Mouse (Mus musculus) erythroblast, adult 5-6 weeks (primary cell): ENCODE results near the gene Gm49358. TPM values are rescaled to one million over a fixed set of nuclear protein-coding genes. Genes with fewer than 3 reads are reported as not detected.

Experiments
- ATAC-seq: replicated peaks from 2 replicates; pipeline ENCODE4 v1.8.0; 2016; ENCODE audit warnings: moderate number of reproducible peaks, mild to moderate bottlenecking, moderate TSS enrichment, inconsistent platforms; ENCODE audit not compliant: poor library complexity, low FRiP score, severe bottlenecking
- total RNA-seq, 2 experiments: library from RNA; stranded (forward) in 1 of 2; stranded (reverse) in 1 of 2; fragments of 150-400 nt in 1 of 2; fragments of 200-764, 138-1000 nt in 1 of 2; gene quantifications; 2 replicates each; pipeline versions ENCODE4 v1.2.3 to v1.2.4; 2015 to 2017; ENCODE audit warnings: low replicate concordance in 2 of 2

Gene Gm49358
- total RNA-seq, 2 experiments from 2014 or later, result 1.2 TPM; not detected in 1

- ATAC-seq, result no peak
Observed at GRCm38 (mm10) chr10:86807362-86807761, 43.6 kb downstream of the Gm49358 start.

- ATAC-seq, result no peak
Observed at GRCm38 (mm10) chr10:86808013-86808758, 44.4 kb downstream of the Gm49358 start.

GRCm38 (mm10) chr10:86810000-86810399 lies 46.2 kb downstream of the Gm49358 start:
- no peak for ATAC-seq

GRCm38 (mm10) chr10:86810612-86811011 lies 46.8 kb downstream of the Gm49358 start:
- ATAC-seq, result no peak

GRCm38 (mm10) chr10:86814292-86815131 lies 50.7 kb downstream of the Gm49358 start:
- no peak for ATAC-seq

- ATAC-seq, result no peak
Observed at GRCm38 (mm10) chr10:86815133-86815532, 51.4 kb downstream of the Gm49358 start.

GRCm38 (mm10) chr10:86819649-86820165 lies 55.9 kb downstream of the Gm49358 start:
- no peak for ATAC-seq

- ATAC-seq, result no peak
Observed at GRCm38 (mm10) chr10:86821014-86821413, 57.2 kb downstream of the Gm49358 start.

GRCm38 (mm10) chr10:86824093-86824492 lies 60.3 kb downstream of the Gm49358 start:
- no peak for ATAC-seq

- no peak for ATAC-seq
Observed at GRCm38 (mm10) chr10:86824871-86825270, 61.1 kb downstream of the Gm49358 start.

GRCm38 (mm10) chr10:86825871-86826522 lies 62.2 kb downstream of the Gm49358 start:
- no peak for ATAC-seq

GRCm38 (mm10) chr10:86826929-86827328 lies 63.2 kb downstream of the Gm49358 start:
- ATAC-seq, result no peak

GRCm38 (mm10) chr10:86828221-86829135 lies 64.7 kb downstream of the Gm49358 start:
- ATAC-seq, result no peak; the same call in 1 of the 2 replicates

GRCm38 (mm10) chr10:86829515-86829914 lies 65.7 kb downstream of the Gm49358 start:
- ATAC-seq, result no peak

- ATAC-seq, result no peak
Observed at GRCm38 (mm10) chr10:86836784-86837183, 73.0 kb downstream of the Gm49358 start.

GRCm38 (mm10) chr10:86838827-86839226 lies 75.1 kb downstream of the Gm49358 start:
- ATAC-seq, result no peak

GRCm38 (mm10) chr10:86842659-86843058 lies 78.9 kb downstream of the Gm49358 start:
- ATAC-seq, result no peak

- no peak for ATAC-seq
Observed at GRCm38 (mm10) chr10:86846926-86847467, 83.2 kb downstream of the Gm49358 start.

- ATAC-seq, result no peak
Observed at GRCm38 (mm10) chr10:86849087-86849486, 85.3 kb downstream of the Gm49358 start.
